In genomic region chr4:88550161-88550945, GRCm38 (mm10) we compare ENCODE assay signal across 8 mouse cellular contexts. TPM values are rescaled to one million over a fixed set of nuclear protein-coding genes. Genes with fewer than 3 reads are reported as not detected.
A peak's percentile ranks its signal among the peaks of the same experiment; 100 is the strongest.
DNase-seq lines count a peak whose midpoint lies in the region; ATAC-seq lines count a peak whose summit lies in the region.

No protein-coding gene starts in this region.

- DNase-seq in adrenal gland, adult 2 months: peak; percentile 85
- DNase-seq in embryo, embryonic 10.5 days (ENCODE audit: low spot score): peak; percentile 83
- DNase-seq in gastrocnemius, postnatal 14 days: peak; percentile 69
- DNase-seq in left cerebral cortex, postnatal 10 days (ENCODE audit: extremely low spot score in 1 of 2, low spot score in 2 of 2): peak; percentile 40 to 76
- DNase-seq in right cerebral cortex, postnatal 10 days (ENCODE audit: low spot score in 2 of 2): peak; percentile 46 to 68
- DNase-seq in yolk sac, embryonic 10.5 days (ENCODE audit: low spot score): peak; percentile 64

- intact Hi-C loops in gastrocnemius, postnatal 14 days (cut with DNase I; ENCODE audit: low total_unique reads): no loop called here
- intact Hi-C loops in left cerebral cortex, postnatal 10 days (cut with DNase I): no loop called here

- peak; percentile 100 for ATAC-seq in inflammation-experienced regulatory T-cells, adult 6 months
- ATAC-seq in megakaryocyte progenitor cell, adult 5-6 weeks (replicated peaks; ENCODE audit: poor library complexity): peak; percentile 100

RNA-seq across cellular contexts. Expression of gene Ifna15, which starts 7.7 kb away (rescaled TPM):
- not detected for total RNA-seq in adrenal gland, adult 2 months (2021)
- not detected in 2 replicates for polyA plus RNA-seq in adrenal gland, adult 2 months (2012; rRNA removed)
- total RNA-seq in gastrocnemius, postnatal 14 days (2021): not detected
- not detected for polyA plus RNA-seq in inflammation-experienced regulatory T-cells, adult 6 months (2017; shearing (Covaris generic))
- not detected for total RNA-seq in left cerebral cortex, postnatal 10 days (2021)
- total RNA-seq in megakaryocyte progenitor cell, adult 5-6 weeks (2015): not detected in 2 replicates
- not detected in 2 replicates for total RNA-seq in megakaryocyte progenitor cell, adult 5-6 weeks (2017)

RNA-seq across cellular contexts. Expression of gene Ifna14, which starts 21.2 kb away (rescaled TPM):
- not detected for total RNA-seq in adrenal gland, adult 2 months (2021)
- not detected in 2 replicates for polyA plus RNA-seq in adrenal gland, adult 2 months (2012; rRNA removed)
- total RNA-seq in gastrocnemius, postnatal 14 days (2021): not detected
- not detected for polyA plus RNA-seq in inflammation-experienced regulatory T-cells, adult 6 months (2017; shearing (Covaris generic))
- total RNA-seq in left cerebral cortex, postnatal 10 days (2021): not detected
- total RNA-seq in megakaryocyte progenitor cell, adult 5-6 weeks (2015): not detected in 2 replicates
- total RNA-seq in megakaryocyte progenitor cell, adult 5-6 weeks (2017): not detected in 2 replicates

RNA-seq across cellular contexts. Expression of gene Ifnb1, which starts 27.8 kb away (rescaled TPM):
- total RNA-seq in adrenal gland, adult 2 months (2021): not detected
- not detected in 2 replicates for polyA plus RNA-seq in adrenal gland, adult 2 months (2012; rRNA removed)
- not detected for total RNA-seq in gastrocnemius, postnatal 14 days (2021)
- not detected for polyA plus RNA-seq in inflammation-experienced regulatory T-cells, adult 6 months (2017; shearing (Covaris generic))
- not detected for total RNA-seq in left cerebral cortex, postnatal 10 days (2021)
- 0.95 TPM in 1 of 2 replicates, not detected in the other for total RNA-seq in megakaryocyte progenitor cell, adult 5-6 weeks (2015)
- not detected in 2 replicates for total RNA-seq in megakaryocyte progenitor cell, adult 5-6 weeks (2017)

RNA-seq across cellular contexts. Expression of gene Ifna9, which starts 41.8 kb away (rescaled TPM):
- not detected for total RNA-seq in adrenal gland, adult 2 months (2021)
- polyA plus RNA-seq in adrenal gland, adult 2 months (2012; rRNA removed): 0.22 TPM in 1 of 2 replicates, not detected in the other
- not detected for total RNA-seq in gastrocnemius, postnatal 14 days (2021)
- polyA plus RNA-seq in inflammation-experienced regulatory T-cells, adult 6 months (2017; shearing (Covaris generic)): not detected
- total RNA-seq in left cerebral cortex, postnatal 10 days (2021): not detected
- total RNA-seq in megakaryocyte progenitor cell, adult 5-6 weeks (2015): not detected in 2 replicates
- not detected in 2 replicates for total RNA-seq in megakaryocyte progenitor cell, adult 5-6 weeks (2017)

RNA-seq across cellular contexts. Expression of gene Ifna12, which starts 52.8 kb away (rescaled TPM):
- total RNA-seq in adrenal gland, adult 2 months (2021): not detected
- not detected in 2 replicates for polyA plus RNA-seq in adrenal gland, adult 2 months (2012; rRNA removed)
- not detected for total RNA-seq in gastrocnemius, postnatal 14 days (2021)
- not detected for polyA plus RNA-seq in inflammation-experienced regulatory T-cells, adult 6 months (2017; shearing (Covaris generic))
- total RNA-seq in left cerebral cortex, postnatal 10 days (2021): not detected
- not detected in 2 replicates for total RNA-seq in megakaryocyte progenitor cell, adult 5-6 weeks (2015)
- total RNA-seq in megakaryocyte progenitor cell, adult 5-6 weeks (2017): not detected in 2 replicates

Comparison
In these comparisons a context has a peak if more than half of its experiments do, and no peak if none do; other contexts are left out.
1. Peak in every context shown above with its lines: DNase-seq and ATAC-seq.